Mouse (Mus musculus) thymus, postnatal 4 days (tissue): ENCODE data around the gene Bpgm.

Source experiments
- DNase-seq: peaks from one replicate; pipeline ENCODE4 v3.0.0; 2021

Bpgm gene

DNA sequence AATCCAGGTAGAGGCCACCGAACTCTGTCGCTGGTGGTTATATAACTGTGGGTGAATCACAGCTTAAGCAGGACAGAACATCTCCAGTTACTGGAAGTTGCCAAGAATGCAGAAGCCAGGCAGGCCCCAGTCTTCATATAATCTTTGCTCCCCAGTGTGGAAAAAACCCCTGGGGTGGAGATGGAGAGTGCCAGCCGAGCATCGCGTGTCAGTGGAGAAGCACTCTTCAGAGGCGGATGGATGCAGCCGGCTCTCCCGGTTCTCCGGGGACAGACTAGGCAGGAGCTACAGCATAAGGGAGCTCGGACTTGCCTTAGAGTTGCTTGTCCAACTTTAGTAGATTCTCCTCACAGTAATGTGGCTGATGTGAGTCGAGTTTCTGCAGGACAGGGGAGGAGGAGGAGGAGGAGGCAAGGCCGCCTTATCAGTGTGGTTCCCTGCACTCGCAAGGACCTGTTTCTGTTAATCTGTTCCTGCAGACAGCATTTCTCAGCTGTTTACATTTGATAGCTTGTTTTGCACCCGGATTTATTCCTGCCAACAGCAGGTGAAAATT is 10.1 kb downstream of the Bpgm start:
- DNase-seq: no peak

DNA sequence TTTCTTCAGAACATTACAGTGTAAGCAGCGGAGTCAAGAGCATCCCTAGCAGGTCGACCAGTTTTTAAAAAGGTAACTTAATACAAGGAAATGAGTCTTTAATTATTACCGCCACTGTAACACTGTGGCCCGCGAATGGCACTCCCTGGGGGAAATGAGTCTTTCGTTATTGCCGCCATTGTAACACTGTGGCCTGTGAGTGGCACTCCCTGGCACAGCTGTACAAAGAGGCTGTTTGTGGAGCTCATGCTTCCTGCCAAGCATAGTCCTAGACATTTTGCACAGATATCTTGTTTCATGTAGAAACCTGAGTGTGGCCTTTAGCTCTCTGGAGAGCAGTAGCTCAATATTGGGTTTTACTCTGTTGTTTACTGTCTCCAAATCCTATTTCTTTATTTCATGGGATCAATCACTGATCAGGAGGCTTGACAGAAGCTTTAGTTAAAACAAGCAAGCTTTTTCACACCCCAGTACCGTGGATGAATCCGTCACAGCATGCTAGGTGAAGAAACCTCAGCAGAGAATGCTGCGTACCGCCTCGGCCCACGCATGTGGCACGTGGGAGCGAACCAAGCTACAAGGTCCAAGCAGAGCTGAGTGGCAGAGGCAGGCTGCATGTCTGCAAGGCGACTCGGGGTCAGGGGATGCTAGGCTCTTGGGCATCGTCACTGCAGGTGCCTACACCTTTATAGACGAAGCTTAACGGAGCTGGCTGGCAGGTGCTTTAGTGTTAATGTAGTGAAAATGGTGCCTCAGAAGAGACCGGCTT is 17.5 kb downstream of the Bpgm start:
- no peak for DNase-seq

DNA sequence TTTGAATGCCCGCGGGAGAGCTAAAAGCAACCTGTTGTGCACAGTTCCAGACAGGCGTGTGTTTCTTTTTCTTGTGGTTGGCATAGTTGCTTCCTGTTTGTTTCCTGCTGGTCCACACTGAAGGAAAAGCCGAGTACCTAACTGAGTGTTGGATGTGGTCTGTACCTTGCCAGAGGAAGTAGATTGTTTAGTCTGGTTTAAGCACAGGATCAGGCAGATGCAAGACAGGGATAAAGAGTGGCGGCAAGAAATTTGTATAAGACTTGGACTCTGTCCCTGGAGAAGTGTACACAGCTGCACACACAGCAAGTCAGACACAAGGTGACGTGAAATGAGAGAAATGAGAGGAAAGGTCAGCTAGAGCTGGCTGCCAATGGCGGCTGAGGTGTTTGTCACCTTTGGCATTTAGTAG is 19.1 kb downstream of the Bpgm start:
- peak; percentile 47 for DNase-seq

DNA sequence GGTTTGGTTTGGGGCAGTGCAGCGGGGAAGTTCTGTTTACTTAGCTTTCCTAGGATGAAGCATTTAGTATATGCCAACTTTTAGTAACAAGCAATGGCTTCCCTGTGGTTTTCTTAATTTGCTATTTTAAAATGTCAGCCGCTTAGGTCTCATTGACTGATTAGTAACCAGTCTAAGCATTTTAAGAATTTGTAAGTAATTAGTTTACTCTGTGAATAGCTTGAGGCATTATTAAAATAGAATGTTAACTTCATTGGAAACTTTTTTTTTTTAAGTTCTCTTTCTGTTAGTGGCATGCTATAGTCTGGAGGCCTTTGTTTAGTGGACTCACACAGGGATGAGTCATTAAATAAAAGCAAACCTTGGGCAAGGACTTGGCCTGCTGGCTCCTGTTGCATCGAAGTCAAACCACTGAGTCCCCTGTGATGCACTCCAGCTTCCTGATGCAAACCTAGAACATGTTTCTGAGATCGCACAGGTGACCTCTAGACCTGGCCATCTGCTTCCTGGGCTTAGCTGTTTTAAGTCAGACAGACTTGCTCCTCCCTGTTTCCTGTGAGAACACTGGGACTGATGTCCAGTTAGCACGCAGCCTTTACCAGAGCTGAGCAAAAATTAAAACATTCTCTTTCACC is 22.1 kb downstream of the Bpgm start:
- no peak for DNase-seq

DNA sequence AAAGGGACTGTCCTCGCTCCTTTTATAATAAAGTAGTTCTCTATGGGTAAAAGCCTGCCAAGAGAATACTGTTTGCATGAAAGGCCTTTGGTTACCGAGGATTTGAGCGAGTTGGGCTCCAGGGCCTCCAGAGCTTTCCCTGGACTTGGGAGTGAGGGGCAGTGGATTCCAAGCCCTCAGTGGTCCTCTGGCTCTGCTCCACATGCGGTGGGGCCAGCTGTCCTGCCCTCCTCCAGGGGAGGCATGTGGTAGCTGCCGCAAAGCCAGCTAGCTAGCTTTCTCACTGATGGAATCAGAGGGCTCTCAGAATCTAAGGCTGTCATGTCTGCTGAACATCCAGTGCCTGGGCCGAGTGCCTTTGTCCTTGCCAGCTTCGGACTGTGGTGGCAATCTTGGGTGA is 26.3 kb downstream of the Bpgm start:
- no peak for DNase-seq

DNA sequence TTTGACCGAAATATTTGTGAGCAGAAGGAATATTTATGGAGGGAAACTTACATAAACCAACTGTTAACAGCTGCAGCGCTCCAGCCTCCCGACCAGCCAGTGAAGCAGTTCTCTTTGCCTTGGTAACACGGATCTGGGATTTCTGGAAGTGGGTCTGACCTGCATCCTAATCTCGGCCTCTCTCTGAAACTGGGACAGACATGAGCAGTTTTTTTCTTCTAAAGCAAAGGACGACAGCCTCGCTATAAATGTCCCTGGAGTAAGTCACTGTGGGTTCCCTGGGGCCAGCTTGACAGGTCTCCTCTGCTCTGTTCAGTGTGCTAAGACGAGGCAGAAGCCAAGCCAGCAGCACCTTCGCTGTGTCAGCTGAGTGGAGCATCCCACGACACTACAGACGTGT is 29.9 kb downstream of the Bpgm start:
- DNase-seq: no peak

DNA sequence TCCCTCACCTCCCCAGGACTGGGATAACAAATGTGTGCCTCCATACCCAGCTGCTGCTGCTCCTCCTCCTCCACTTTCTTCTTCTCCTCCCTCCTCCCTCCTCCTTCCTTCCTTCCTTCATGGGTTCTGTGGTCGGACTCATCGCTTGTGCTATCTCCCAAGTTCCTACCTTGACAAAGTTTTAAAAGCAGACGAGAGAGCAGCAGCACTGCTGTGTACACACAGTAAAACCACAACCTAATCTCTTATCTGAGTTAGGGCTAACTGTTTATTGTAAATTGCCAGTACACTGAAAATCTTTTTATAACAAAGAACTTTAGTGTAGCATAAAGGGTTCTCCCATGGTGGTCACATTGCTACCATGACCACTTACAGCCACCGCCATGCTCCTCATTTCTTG is 31.6 kb downstream of the Bpgm start:
- DNase-seq: no peak

DNA sequence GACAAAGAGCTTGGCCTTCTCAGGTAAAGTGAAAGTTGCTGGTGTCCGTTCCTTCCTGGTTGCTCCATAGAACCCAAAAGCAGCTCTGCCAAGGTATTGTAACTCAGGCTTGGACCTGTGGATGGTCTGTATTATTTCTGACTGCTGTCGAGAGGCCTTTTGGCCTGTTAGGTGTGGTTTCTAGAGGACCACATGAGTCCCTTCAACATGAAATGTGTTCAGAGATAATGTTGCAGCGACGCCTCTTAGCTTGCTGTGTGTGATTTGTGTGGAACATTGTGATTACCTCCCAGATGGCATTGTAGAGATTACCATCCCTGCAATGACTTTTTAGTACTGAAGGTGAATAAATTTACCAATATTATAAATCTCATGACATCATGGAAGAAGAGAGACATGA is 32.0 kb downstream of the Bpgm start:
- no peak for DNase-seq

DNA sequence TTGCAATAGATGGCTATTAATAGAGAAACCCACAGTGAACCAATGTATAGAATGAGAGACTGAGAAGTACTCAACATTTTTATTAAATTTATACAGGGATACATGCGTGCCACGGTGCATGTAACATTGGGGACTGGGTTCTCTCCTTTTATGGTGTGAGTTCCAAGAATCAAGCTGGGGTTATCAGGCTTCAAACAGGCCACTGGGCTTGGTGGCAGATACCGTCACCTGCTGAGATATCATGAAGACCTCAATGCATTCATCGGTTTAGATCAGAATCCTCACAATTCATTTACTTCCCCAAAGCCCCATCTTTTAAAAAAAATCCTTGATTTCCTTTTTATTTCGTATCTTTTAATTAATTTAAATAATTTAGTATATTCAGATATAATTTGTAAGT is 34.3 kb downstream of the Bpgm start:
- no peak for DNase-seq

DNA sequence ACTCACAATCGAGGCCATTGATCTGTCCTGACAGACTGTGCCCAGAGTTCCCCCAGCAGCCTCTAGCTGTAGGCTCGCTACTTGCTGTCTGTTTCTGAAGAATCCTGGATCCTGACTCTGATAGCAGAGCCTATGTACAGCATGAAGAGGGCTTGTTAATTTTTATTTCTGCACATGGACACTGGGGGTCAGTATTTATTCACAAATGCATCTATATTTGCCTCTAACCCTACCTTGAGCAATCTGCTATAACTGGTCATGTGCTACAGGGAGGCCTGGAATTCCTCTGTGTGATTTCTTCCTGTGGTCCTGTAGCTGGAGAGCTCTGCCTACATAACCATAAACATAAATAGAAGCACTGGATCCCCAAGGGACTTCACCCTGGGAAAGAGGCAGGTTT is 35.4 kb downstream of the Bpgm start:
- no peak for DNase-seq

DNA sequence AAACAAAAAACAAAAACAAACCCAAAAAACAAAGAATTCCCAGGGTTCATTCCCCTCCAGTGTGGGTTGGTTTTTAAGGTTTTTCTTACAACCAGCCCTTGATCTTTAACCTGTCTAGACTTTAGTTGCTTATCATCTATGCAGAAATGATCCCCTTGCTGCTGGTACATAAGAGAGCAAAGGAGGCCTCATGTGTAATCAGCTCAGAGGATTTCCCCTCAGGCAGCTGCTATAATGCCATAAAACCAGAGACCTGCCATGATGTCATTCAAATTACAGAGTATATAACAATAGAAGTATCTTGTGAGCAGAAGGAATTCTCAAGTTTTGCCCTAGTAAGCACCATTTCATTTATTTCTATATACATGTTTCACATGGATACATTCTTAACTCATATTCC is 36.7 kb downstream of the Bpgm start:
- DNase-seq: no peak

DNA sequence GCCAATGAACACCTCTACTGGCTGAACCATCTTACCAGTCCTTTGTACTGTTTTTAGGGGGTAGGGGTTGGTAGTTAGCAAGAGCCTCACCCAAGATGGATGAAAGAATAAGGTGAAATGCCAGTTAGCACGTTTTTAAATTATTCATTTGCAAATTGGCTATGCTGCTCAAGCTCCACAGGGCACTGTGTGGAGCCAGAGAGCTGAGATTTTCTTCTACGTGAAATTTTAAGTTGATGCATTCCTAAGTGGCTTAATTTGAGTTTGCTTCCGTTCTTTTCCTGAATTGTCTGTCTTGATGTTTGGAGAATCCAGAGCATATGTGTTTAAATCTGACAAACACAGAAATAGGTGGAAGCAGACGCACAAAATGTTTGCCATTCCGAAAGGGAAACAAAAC is 38.6 kb downstream of the Bpgm start:
- DNase-seq: no peak

DNA sequence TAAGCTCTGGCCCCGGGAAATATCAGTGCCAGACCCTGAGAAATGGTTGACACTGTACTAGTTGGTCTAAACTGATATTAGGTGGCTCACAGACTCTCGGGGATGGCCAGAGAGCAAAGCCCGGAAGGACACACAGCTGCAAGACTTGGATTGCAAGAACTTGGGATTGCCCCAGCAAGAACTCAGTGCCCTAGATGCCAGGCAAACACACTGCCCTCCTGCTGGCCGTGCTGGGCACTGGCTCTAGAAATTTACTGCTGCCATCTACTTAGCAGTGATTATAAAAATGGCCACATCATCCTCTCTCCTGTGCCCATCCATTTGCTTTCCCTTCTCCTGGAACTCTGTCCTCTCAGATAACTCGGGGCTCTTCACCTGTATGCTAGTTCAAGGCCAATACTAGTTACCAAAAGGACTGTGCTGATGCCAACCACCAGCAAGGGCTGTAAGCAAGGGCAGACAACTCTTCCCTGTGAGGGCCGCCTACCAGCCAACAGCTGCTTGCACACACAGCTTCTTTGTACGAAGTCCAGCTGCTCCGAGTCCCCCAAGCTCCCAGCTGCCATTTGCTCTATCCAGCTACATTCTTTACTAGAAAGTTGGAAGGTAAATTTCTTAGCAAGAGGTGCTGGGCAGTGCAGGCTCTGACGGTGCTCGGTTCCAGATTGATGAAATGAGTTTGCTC is 39.2 kb downstream of the Bpgm start:
- DNase-seq: no peak

DNA sequence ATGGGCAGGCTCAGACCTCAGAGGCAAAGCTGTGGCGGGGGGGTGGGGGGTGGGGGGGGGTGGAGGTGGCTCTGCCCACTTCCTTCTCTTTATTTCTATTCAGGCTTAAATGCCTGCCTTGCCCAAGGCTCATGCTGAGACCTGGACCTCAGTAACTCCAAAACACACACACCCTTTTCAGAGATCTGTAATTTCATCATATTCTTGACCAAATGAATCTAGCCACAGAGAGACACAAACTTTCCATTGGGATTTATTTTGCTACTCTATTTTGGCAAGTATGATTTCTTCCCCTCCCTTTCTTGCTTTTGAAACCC is 39.7 kb downstream of the Bpgm start:
- no peak for DNase-seq

DNA sequence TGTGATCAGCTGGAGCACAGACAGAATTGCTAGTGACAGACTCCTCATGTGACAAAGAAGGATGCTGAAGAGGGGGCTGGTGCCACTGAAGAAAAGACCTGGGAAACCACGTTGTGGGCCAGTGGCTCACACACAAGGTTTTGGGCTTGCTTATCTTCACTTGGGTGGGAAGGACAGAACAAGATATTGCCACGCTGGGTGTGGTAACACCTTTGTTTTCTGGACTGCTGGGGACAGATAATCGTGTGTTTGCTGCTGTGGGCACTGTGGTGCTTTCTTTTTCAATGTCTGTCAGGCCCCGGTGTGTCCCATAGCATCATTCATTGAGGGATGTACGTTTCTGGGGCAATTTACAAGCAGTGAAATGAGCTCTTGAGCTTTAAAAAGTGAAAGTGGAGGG is 41.7 kb downstream of the Bpgm start:
- DNase-seq: no peak

DNA sequence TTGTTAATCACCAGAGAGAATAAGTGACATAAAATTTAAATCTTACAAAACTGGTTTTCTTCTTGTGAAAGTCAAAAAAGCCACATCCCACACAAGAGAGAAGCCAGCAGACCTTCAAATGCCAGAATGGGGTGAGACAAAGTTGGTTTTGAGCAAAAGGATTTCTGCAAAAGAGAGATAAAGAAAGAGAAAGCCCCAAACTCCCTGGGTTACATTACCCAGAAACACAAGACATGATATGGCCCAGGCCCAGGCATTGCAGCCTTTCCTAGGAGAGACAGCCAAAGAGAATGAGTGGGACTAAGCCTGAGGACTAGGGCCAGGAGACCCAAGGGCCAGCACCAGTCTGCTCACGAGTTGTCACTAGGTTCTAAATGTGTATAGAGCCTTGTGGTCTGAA is 43.1 kb downstream of the Bpgm start:
- no peak for DNase-seq

DNA sequence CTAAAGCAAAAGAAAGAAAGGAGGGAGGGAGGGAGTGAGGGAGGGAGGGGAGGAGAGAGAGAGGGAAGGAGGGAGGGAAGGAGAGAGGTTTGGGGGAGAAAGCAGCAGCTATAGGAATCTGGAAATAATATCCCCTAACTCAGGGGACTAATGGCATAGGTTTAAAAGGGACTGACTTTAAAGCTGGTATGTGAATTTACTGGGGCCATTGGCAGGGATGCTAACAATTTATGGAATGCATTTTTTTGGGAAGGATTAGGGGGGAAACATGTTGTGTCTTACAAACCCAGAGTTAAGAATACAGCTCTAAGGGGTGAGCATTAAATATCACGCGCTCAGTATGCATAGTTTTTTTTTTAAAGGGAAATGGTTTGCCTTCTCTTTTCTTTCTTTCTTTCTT is 44.5 kb downstream of the Bpgm start:
- no peak for DNase-seq

DNA sequence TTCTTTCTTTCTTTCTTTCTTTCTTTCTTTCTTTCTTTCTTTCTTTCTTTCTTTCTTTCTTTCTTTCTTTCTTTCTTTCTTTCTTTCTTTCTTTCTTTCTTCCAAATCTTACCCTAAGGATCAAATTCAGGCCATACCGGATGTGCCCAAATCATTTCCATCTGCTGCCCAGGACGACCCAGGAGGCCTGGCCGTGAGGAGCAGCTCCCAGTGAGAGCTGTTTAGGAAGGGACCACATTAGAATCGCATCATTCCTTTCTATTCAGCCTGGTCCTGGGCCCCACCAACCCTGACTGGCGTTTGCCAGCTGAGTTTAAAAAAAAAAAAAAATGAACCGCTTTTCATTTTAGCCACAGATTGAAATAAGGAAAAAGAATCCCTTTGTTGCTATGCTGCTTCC is 44.9 kb downstream of the Bpgm start:
- no peak for DNase-seq

DNA sequence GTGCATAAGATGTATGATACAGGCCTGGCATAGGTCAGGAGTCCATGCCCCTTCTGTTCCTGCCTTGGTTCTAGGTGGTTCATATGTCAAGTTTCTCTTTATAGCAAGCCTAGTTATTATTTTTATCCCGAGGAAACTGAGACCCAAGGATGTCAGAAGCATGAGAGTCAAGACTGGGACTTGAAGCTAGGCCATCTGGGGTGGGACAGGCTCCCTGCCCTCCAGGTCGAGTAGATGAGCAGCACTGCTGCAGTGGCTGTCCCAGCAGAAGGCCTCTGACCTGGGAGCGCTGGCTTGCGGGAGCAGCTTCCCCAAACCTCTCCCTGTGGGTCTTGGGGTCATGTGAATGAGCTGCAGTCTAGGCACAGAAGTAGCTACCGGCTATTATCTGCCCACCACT is 47.5 kb downstream of the Bpgm start:
- no peak for DNase-seq

DNA sequence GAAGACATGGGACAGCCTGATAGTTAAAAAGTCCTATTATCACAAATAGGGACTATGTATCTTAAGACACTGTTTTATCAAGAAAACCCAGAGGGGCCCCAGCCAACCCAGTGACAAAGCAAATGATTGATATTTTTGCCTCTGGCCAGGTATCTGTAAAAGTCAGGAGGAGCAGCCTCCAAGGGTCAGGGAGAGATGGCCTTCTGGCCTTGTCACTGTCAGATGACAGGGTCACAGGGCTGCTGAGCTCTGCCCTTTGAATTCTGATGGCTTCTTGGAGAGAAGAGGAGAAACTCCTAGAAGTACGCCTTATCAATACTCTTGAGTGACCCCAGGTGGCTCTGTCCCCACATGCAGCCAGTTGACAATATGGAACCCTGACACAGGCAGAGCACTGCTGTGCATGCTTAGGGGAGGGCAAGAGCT is 49.5 kb downstream of the Bpgm start:
- no peak for DNase-seq

DNA sequence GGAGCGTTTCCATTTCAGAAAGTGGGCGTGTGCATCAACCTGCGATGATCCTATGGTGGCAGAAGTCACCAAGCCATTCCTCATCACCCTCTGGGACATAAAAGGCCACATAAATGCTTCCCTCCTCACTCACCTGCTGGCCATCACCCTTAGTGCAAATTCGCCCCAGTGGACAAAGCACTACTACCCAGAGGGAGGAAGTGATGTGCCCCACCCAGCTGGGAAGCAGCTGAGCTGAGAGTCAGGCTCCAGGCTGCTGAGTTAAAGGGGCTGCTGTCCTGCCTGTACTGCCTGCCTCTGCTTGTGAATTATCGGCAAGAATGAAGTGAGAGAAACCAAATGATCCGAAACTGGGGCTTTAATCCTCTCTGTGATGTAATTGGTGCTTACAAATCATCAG is 49.9 kb downstream of the Bpgm start:
- DNase-seq: no peak

DNA sequence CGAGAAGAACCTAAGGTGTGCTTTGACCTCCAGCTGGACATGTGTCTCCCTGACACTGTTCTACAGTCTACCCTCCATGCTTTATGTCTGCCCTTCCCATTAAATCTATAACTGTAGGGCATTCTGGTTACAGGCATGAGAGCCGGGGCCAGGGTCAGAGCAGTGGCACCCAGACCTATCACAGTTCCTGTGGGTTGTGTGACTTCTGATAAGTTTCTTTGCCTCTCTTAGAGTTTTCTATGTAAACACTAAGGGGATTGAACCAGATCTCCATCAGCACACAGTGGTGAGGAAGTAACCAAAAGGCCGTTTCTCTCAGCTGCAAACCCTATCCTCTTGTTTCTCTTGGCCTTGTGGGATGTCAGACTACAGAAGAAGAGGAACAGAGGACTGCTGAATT is 50.4 kb downstream of the Bpgm start:
- DNase-seq: no peak

DNA sequence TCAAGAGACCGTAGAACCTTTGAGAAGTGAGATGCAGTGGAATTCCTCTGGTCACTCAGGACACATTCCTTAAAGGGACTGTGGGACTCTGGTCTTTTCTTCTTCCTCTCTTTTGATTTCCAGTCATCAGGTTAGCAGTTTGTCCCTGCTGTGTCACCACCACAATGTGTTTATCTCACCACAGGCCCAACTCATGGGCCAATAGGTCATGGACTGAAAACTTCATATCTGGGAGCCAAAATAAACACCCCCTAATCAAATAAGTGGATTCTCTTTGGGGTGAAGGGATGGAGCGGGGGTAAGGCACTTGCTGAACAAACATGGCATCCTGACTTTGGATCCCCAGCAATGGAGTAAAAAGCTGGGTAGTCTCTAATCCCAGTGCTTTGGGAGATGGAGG is 52.1 kb downstream of the Bpgm start:
- no peak for DNase-seq

DNA sequence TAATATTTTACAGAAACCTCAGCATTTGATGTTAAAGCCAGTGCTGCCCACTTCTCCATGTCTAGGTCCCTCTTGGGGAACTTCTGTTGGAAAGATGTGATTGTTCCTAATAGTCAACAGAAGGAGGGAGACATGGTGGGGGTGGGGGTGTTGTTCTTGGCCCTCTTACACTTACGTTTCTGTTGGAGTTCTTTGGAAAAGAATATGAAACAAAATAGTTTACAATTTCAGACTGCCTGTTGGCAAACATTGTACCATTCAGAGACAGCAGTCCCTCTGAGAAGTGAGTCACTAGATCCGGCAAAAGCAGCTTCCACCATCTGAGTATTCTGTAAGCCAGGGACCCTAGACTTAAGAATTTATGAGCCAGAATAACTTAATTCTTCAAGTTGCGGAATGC is 54.0 kb downstream of the Bpgm start:
- no peak for DNase-seq
